Mouse (Mus musculus): ENCODE data around the gene Pnrc2. TPM values are rescaled to one million over a fixed set of nuclear protein-coding genes. Genes with fewer than 3 reads are reported as not detected.

Gene Pnrc2
- polyA plus RNA-seq, 1 experiment from 2014 or later, result 149 TPM

DNA sequence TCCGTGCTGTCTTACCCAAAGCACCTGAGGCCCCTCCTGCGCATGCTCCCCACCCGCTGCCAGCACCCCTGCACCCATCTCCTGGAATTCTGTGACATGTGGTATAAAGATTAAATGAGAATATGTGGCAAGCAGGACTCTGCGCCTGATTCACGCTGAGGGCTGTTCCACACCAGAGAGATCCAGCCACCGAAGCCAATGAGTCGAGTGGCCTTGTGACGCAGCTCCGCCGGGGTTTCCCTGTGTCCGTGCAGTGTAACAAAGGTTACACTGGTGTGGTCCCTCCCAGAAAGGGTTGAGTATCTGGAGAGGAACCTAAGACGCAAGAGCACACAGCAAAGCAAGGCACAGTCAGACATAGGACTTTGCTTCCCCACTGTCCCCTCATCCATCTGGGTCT, 12.0 kb upstream of the Pnrc2 start:
- H3K27me3 ChIP-seq (ENCODE audit: control insufficient read depth, insufficient read depth, low read length), result no peaks in the 10 kb centered on the region
- H3K4me1 ChIP-seq (ENCODE audit: control insufficient read depth, insufficient read depth, low read length), result peaks cover 9% of the 10 kb centered on the region
- no peak overlapping the region for H3K4me2 ChIP-seq (ENCODE audit: low read depth, low read length)
- no peak overlapping the region for H3K4me3 ChIP-seq (ENCODE audit: low read length)
- no peaks in the 10 kb centered on the region for H3K36me3 ChIP-seq (ENCODE audit: control insufficient read depth, insufficient read depth)
- WGBS, result 91% methylated on average over 12 of the region's 12 CpGs
- no peak for ATAC-seq (replicated peaks; ENCODE audit: extremely low read depth, insufficient read depth, low FRiP score)
- H3K9ac ChIP-seq (ENCODE audit: low read length), result no peak overlapping the region
- no peaks in the 10 kb centered on the region for H3K9me3 ChIP-seq (replicated peaks; ENCODE audit: control insufficient read depth, low read length)
- no peak overlapping the region for H3K27ac ChIP-seq (ENCODE audit: low read length)

DNA sequence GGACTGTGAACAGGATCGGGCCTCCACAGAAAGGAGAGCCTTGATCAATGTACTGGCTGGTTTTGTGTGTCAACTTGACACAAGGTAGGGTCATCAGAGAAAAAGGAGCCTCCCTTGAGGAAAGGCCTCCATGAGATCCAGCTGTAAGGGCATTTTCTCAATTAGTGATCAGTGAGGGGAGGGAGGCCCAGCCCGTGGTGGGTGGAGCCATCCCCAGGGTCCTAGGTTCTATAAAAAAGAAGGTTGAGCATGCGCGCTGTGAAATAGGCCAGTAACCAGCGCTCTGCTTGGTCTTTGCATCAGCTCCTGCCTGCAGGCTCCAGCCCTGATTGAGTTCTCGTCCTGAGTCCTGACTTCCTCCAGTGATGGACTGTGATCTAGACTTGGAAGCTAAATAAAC, 10.9 kb upstream of the Pnrc2 start:
- Histone ChIP-seq H3K27ac (ENCODE audit: low read length) (no peak overlapping the region), H3K9ac (ENCODE audit: low read length) (no peak overlapping the region), H3K4me2 (ENCODE audit: low read depth, low read length) (no peak overlapping the region), H3K4me3 (ENCODE audit: low read length) (no peak overlapping the region), H3K4me1 (ENCODE audit: control insufficient read depth, insufficient read depth, low read length) (peaks cover 9% of the 10 kb centered on the region), H3K9me3 (replicated peaks; ENCODE audit: control insufficient read depth, low read length) (no peaks in the 10 kb centered on the region), H3K36me3 (ENCODE audit: control insufficient read depth, insufficient read depth) (no peaks in the 10 kb centered on the region), H3K27me3 (ENCODE audit: control insufficient read depth, insufficient read depth, low read length) (no peaks in the 10 kb centered on the region)
- no peak for ATAC-seq (replicated peaks; ENCODE audit: extremely low read depth, insufficient read depth, low FRiP score)
- 75% methylated on average over 6 of the region's 6 CpGs for WGBS

DNA sequence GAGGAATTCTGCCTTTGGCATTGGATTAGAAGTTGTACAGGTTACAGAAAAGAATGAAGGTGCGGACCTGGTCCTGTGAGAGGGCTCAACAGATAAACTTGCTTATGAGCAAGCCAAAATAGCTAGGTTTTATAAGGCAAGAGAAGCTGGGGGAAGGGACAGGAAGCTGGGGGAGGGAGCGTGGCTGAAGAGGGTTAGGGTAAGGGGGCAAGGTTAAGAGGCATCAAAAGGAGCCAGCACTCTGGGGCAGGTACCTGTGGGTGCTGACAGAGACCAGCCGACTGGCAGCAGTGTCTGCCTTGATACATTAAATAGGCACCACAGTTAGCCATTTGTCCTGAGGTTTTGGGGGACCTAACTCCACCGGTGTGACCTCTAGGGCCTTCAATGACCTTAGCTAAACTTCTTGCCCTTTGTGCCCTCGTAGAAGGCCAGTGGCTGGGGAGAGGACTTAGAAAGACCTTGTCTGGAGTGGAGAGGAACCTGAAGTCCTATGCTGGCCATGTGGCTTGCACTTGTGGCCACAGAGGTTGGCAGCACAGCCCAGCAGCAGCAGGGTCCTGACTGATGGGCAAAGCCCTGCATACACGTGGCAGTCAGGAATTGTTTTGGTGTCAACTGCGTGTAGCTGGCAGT, 10.3 kb upstream of the Pnrc2 start:
- no peak overlapping the region for H3K4me2 ChIP-seq (ENCODE audit: low read depth, low read length)
- no peak for ATAC-seq (replicated peaks; ENCODE audit: extremely low read depth, insufficient read depth, low FRiP score)
- H3K9ac ChIP-seq (ENCODE audit: low read length), result no peak overlapping the region
- H3K4me3 ChIP-seq (ENCODE audit: low read length), result no peak overlapping the region
- H3K27me3 ChIP-seq (ENCODE audit: control insufficient read depth, insufficient read depth, low read length), result no peaks in the 10 kb centered on the region
- H3K27ac ChIP-seq (ENCODE audit: low read length), result no peak overlapping the region
- H3K36me3 ChIP-seq (ENCODE audit: control insufficient read depth, insufficient read depth), result no peaks in the 10 kb centered on the region
- peaks cover 9% of the 10 kb centered on the region for H3K4me1 ChIP-seq (ENCODE audit: control insufficient read depth, insufficient read depth, low read length)
- H3K9me3 ChIP-seq (replicated peaks; ENCODE audit: control insufficient read depth, low read length), result no peaks in the 10 kb centered on the region
- 55% methylated on average over 7 of the region's 7 CpGs for WGBS

DNA sequence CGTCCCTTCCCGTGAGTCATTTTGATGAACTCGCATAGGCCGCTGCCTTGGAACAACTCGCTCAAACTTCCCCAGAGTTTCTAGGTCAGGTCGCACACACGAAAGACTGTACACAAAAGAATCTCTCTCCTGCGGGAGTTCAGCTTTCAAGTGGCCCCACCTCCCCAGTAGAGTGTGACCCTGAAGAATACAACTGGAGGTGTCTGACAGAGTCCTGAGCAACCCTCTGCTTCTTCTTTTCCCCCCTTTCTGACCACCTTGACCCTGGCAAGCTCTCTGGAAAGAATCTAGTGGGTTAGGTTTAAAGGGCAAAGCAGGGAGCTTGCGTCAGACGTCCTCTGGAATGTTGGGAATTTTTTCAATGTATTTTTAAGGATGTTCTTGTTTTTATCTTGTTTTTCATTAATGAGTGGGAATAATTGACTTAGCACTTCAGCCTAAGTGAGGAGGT, 9.8 kb upstream of the Pnrc2 start:
- WGBS, result 34% methylated on average over 10 of the region's 10 CpGs

DNA sequence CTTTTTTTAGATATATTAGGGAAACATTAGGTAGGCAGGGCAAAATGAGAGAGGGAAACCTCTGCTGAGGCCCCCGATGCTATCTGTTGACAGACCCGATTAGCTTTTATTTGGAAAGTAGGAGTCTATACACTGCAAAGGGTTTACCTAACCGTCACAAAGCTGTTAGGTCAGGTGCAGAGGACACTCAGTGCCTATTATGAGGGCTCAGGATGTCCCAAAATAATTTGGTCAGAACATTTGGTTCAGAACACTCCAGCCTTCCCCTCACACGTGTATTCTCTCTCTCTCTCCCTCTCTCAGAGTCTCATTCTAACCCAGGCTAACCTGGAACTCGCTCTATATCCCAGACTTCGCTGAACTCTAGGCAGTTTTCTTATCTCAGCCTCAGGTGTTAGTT, 8.4 kb upstream of the Pnrc2 start:
- H3K9me3 ChIP-seq (replicated peaks; ENCODE audit: control insufficient read depth, low read length), result no peaks in the 10 kb centered on the region
- H3K4me2 ChIP-seq (ENCODE audit: low read depth, low read length), result no peak overlapping the region
- WGBS, result 70% methylated on average over 6 of the region's 6 CpGs
- H3K9ac ChIP-seq (ENCODE audit: low read length), result no peak overlapping the region
- no peaks in the 10 kb centered on the region for H3K27me3 ChIP-seq (ENCODE audit: control insufficient read depth, insufficient read depth, low read length)
- peaks cover 10% of the 10 kb centered on the region for H3K4me1 ChIP-seq (ENCODE audit: control insufficient read depth, insufficient read depth, low read length)
- no peak overlapping the region for H3K4me3 ChIP-seq (ENCODE audit: low read length)
- no peak overlapping the region for H3K27ac ChIP-seq (ENCODE audit: low read length)
- no peak for ATAC-seq (replicated peaks; ENCODE audit: extremely low read depth, insufficient read depth, low FRiP score)
- H3K36me3 ChIP-seq (ENCODE audit: control insufficient read depth, insufficient read depth), result no peaks in the 10 kb centered on the region

More for the DNA sequence above, 9.8 kb upstream of the Pnrc2 start:
- peaks cover 9% of the 10 kb centered on the region for H3K4me1 ChIP-seq (ENCODE audit: control insufficient read depth, insufficient read depth, low read length)
- H3K27ac ChIP-seq (ENCODE audit: low read length), result peak overlapping the region; percentile 12; the same call in 1 of the 2 replicates
- H3K36me3 ChIP-seq (ENCODE audit: control insufficient read depth, insufficient read depth), result no peaks in the 10 kb centered on the region
- no peaks in the 10 kb centered on the region for H3K9me3 ChIP-seq (replicated peaks; ENCODE audit: control insufficient read depth, low read length)
- no peak overlapping the region for H3K4me3 ChIP-seq (ENCODE audit: low read length)
- H3K27me3 ChIP-seq (ENCODE audit: control insufficient read depth, insufficient read depth, low read length), result no peaks in the 10 kb centered on the region
- no peak for ATAC-seq (replicated peaks; ENCODE audit: extremely low read depth, insufficient read depth, low FRiP score)
- no peak overlapping the region for H3K9ac ChIP-seq (ENCODE audit: low read length)
- no peak overlapping the region for H3K4me2 ChIP-seq (ENCODE audit: low read depth, low read length)

DNA sequence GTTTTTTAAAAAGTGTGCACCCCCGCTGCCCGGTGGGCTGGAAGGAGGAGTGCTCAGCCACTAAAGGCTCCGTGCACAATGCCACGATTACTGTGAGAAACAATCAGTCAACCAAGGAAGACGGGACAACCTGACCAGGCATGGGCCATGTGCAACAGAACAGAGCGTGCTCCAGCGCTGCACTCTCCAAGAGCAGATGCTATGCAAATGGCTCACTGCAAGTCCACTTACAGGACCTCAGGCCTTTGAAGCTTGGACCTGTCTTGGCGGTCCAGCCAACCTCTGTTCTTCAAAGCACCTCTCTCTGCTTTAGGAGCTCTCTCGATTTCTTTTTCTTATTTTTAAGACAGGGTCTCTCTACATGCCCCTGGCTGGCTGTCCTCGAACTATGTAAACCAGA, 6.9 kb upstream of the Pnrc2 start:
- Histone ChIP-seq H3K9ac (ENCODE audit: low read length) (no peak overlapping the region), H3K36me3 (ENCODE audit: control insufficient read depth, insufficient read depth) (no peaks in the 10 kb centered on the region), H3K9me3 (replicated peaks; ENCODE audit: control insufficient read depth, low read length) (no peaks in the 10 kb centered on the region), H3K27me3 (ENCODE audit: control insufficient read depth, insufficient read depth, low read length) (no peaks in the 10 kb centered on the region), H3K4me1 (ENCODE audit: control insufficient read depth, insufficient read depth, low read length) (peaks cover 24% of the 10 kb centered on the region), H3K4me2 (ENCODE audit: low read depth, low read length) (no peak overlapping the region), H3K4me3 (ENCODE audit: low read length) (no peak overlapping the region), H3K27ac (ENCODE audit: low read length) (no peak overlapping the region)
- no peak for ATAC-seq (replicated peaks; ENCODE audit: extremely low read depth, insufficient read depth, low FRiP score)
- 82% methylated on average over 10 of the region's 10 CpGs for WGBS

DNA sequence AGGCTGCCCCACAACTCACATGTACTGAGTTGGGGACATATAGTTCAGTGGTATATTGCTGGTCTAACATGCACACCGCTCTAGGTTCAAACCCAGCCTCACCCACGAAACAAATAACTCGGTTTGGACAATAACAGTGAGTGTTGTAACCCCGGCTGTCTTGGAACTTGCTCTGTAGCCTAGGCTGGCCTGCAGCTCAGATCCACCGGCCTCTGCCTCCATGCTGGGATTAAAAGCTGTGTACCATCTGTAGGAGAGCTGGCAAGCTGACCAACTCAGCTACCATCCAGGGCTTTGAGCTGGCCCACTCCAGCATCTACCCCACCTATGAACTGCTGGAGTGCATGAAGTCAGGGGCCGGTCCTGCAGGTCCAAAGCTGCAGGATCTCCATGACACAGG, 6.4 kb upstream of the Pnrc2 start:
- H3K9ac ChIP-seq (ENCODE audit: low read length), result no peak overlapping the region
- no peaks in the 10 kb centered on the region for H3K27me3 ChIP-seq (ENCODE audit: control insufficient read depth, insufficient read depth, low read length)
- H3K4me3 ChIP-seq (ENCODE audit: low read length), result no peak overlapping the region
- H3K4me1 ChIP-seq (ENCODE audit: control insufficient read depth, insufficient read depth, low read length), result peaks cover 29% of the 10 kb centered on the region
- no peak overlapping the region for H3K27ac ChIP-seq (ENCODE audit: low read length)
- no peak overlapping the region for H3K4me2 ChIP-seq (ENCODE audit: low read depth, low read length)
- WGBS, result 92% methylated on average over 6 of the region's 6 CpGs
- H3K36me3 ChIP-seq (ENCODE audit: control insufficient read depth, insufficient read depth), result no peaks in the 10 kb centered on the region
- no peak for ATAC-seq (replicated peaks; ENCODE audit: extremely low read depth, insufficient read depth, low FRiP score)
- no peaks in the 10 kb centered on the region for H3K9me3 ChIP-seq (replicated peaks; ENCODE audit: control insufficient read depth, low read length)

DNA sequence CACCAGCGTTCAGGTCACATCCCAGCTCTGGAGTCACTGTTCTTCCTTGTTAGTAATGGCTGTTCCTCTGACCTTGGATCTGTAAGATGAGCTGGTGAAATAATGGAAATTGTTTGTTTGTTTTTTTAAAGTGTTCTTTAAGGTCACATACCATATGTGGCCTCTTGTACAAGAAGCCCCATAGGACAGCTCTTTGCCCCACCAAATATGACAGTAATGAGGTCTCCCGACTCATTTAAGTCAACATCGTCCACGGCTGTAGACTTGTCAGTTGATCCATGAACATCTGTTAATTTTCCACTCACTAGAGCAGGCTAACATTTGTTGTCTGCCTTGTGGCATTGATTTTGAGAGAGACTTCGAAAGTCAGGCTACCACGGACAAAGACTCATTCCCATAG, 5.4 kb upstream of the Pnrc2 start:
- no peaks in the 10 kb centered on the region for H3K36me3 ChIP-seq (ENCODE audit: control insufficient read depth, insufficient read depth)
- no peaks in the 10 kb centered on the region for H3K9me3 ChIP-seq (replicated peaks; ENCODE audit: control insufficient read depth, low read length)
- no peak overlapping the region for H3K27ac ChIP-seq (ENCODE audit: low read length)
- no peak for ATAC-seq (replicated peaks; ENCODE audit: extremely low read depth, insufficient read depth, low FRiP score)
- no peak overlapping the region for H3K9ac ChIP-seq (ENCODE audit: low read length)
- H3K4me1 ChIP-seq (ENCODE audit: control insufficient read depth, insufficient read depth, low read length), result peaks cover 37% of the 10 kb centered on the region
- whole genome bisulfite sequencing, result 74% methylated on average over 6 of the region's 6 CpGs
- H3K4me3 ChIP-seq (ENCODE audit: low read length), result no peak overlapping the region
- no peak overlapping the region for H3K4me2 ChIP-seq (ENCODE audit: low read depth, low read length)
- H3K27me3 ChIP-seq (ENCODE audit: control insufficient read depth, insufficient read depth, low read length), result no peaks in the 10 kb centered on the region

DNA sequence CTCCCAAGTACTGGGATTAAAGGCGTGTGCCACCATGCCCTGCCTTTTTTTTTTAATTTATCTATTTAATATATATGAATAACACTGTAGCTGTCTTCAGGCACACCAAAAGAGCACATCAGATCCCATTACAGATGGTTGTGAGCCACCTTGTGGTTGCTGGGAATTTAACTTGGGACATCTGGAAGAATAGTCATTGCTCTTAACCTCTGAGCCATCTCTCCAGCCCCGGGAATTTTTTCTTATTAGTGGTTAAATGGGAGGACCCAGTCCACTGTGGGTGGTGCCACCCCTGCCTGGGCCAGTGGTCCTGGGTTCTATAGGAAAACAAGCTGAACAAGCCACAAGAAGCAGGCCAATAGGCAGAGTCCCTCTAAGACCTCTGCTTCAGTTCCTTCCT, 4.1 kb upstream of the Pnrc2 start:
- peaks cover under 1% of the 10 kb centered on the region; the same call in 1 of the 2 replicates for H3K36me3 ChIP-seq (ENCODE audit: control insufficient read depth, insufficient read depth)
- no peak overlapping the region for H3K4me2 ChIP-seq (ENCODE audit: low read depth, low read length)
- H3K27ac ChIP-seq (ENCODE audit: low read length), result no peak overlapping the region
- no peak for ATAC-seq (replicated peaks; ENCODE audit: extremely low read depth, insufficient read depth, low FRiP score)
- H3K27me3 ChIP-seq (ENCODE audit: control insufficient read depth, insufficient read depth, low read length), result no peaks in the 10 kb centered on the region
- no peak overlapping the region for H3K4me3 ChIP-seq (ENCODE audit: low read length)
- WGBS, result 59% methylated on average over 2 of the region's 2 CpGs
- H3K9me3 ChIP-seq (replicated peaks; ENCODE audit: control insufficient read depth, low read length), result no peaks in the 10 kb centered on the region
- H3K9ac ChIP-seq (ENCODE audit: low read length), result no peak overlapping the region
- H3K4me1 ChIP-seq (ENCODE audit: control insufficient read depth, insufficient read depth, low read length), result peaks cover 30% of the 10 kb centered on the region

Measured in heart, embryonic 16.5 days (tissue).